Mouse (Mus musculus) brain, adult 2 months (tissue): ENCODE results near the gene Sdf2.
"Not testable (repeated sequence)": the region's sequence is repeated elsewhere in the genome, so short reads cannot be mapped to it uniquely, and the experiment has no call there.

Experiments used
- DNase-seq: peaks from one replicate; pipeline ENCODE4 v3.0.0; 2011; ENCODE audit warnings: low read depth, low spot score

Sdf2 gene

DNA sequence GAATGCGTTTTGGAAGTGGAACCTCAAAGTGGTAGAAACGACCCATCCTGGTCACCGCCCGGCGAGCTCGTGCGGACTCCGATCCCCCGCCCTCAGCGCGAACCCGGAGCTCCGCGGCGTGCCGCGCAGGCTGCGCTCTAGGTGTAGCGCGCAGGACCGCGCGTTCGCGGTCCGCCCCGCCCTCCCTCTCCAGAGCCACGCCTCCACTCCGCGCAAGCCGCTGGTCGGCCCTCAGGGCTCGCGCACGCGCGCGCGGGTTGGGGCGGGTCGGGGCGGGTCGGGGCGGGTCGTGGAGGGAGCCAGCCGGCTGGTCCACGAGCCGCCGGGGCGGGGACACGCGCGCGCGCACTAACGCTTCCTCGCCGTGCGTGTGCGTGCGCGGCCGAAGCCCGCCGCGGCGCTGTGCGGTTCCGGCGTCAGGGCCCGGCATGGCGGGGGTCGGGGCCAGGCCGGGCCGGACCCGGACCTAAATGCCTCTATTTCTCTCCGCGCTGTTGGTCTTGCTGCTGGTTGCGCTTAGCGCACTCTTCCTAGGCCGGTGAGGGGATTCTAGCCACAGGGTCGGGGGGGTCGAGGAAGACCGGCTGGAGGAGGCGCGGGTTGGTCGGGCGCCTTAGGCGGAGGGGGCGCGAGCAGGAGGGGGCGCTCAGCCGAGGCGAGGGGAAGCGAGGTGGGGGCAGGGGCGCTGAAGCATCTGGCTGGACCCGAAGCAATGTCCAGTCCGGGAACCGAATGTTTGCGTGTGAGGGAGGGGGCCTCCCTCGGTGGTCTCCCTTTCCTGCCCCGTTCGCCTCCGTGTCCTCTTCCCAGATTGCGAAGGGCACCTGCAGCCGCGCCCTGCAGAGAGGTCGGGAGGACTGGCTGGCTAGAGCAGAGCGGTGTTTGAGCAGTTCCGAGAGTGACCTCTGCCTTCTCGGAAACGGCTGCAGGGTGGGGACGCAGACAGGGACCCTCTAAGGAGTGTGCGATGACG is 16.1 kb downstream of the Sdf2 start, which contains the start of gene 2610507B11Rik:
Gene 2610507B11Rik (plus strand): TSS at position 373 of the 973 bp plus-strand sequence.
- DNase-seq, result peak; percentile 98

DNA sequence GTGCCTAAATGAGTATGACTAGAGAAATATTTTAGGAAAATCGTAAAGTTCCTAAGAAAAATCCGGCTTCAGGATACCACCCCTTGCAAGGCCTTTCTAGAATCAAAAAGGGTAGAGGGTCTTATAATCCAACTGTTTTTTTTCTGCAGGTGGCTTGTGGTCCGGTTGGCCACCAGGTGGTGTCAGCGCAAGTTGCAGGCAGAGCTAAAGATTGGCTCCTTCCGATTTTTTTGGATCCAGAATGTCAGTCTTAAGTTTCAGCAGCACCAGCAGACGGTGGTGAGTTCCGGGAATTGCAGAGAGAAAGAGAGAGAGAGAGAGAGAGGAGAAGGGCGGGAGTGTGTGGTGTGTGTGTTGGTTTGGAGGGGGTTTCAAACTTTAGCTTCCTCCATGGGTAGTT is 17.0 kb downstream of the Sdf2 start:
- peak; percentile 86 for DNase-seq

DNA sequence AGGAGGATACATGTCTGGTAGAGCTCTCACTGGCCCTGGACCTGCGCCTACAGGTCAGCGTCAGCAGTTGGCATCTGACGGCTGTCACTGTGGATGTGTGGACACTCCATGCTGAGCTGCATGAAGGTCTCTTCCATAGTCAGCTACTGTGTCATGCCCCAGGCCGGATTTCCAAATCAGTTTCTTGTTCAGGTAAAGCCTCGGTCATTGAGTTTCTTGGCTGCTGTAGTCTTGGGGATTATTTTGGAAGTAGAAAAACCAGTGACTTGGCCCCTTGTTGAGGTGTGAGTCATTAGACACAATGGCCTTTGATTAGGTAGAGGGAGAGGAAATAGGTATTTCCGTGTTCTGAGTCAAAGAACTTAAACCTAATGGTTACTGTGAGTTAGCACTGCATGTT is 20.0 kb downstream of the Sdf2 start:
- no peak for DNase-seq

DNA sequence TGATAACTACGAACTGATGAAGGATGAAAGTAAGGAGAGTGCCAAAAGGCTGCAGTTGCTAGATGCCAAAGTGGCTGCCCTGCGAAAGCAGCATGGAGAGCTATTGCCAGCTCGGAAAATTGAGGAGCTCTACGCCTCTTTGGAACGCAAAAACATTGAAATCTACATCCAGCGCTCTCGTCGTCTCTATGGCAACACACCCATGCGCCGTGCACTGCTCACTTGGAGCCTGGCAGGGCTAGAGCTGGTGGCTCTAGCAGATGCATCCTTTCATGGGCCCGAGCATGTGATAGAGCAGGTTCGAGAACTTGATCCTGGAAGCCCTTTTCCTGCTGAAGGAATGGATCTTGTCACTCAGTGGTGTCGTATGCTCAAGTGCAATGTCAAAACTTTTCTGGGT is 26.4 kb downstream of the Sdf2 start:
- DNase-seq, result peak; percentile 85

- no peak for DNase-seq
Observed at GRCm38 (mm10) chr11:78275596-78275995, 30.1 kb downstream of the Sdf2 start.

- DNase-seq, result not testable (repeated sequence)
Observed at GRCm38 (mm10) chr11:78276169-78276568, 30.6 kb downstream of the Sdf2 start.

GRCm38 (mm10) chr11:78278853-78279252 is 33.3 kb downstream of the Sdf2 start:
- no peak for DNase-seq

- peak; percentile 50 for DNase-seq
Observed at GRCm38 (mm10) chr11:78279586-78279985, 34.0 kb downstream of the Sdf2 start.

DNA sequence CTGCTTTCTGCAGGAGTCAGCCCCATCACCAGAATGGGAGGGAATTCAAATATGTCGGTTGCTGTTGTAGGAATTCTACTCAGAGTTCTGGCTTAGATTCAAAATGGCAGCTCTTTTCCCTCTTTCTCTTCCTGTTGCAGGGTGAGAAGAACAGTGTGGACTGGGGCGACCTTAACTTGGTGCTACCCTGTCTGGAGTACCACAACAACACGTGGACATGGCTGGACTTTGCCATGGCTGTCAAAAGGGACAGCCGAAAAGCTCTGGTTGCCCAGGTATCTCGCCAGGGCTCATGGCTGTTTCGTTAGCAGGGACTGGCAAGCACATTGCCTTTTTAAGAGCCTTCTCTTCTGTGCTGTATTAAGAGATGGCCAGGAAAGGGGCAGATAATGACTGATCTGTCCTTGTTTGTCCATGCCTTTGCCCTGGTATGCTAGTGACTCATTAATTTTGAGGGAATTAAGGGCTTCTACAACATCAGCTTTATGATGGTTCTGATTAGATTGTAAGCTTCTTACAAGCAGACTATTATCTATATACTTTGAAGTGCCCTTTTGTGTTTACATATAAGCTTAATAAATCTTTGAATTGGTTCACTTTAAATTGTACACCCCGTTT is 43.7 kb downstream of the Sdf2 start:
- DNase-seq, result no peak

DNA sequence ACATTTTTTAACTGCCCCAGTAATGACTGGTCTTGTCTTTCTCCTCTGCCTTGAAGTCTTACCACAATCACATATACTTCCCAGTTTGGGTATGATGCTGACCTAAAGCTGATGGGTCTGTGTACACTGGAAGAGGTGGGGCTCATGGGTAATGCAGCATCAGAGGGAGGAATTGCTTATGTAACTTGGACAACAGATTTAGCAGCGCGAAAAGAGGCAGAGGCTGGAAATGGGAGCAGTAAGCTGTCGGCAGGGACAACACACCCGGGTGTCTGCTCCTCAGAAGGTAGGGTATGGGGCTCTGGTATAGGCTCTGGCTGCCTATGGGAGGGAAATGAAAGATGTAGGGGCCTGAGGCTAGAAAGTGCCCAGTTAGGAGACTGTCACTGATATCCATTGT is 45.1 kb downstream of the Sdf2 start, which contains the start of gene BC030499:
Gene BC030499 (plus strand): TSS at position 188 of the 400 bp plus-strand sequence.
- peak; percentile 81 for DNase-seq

- no peak for DNase-seq
Observed at GRCm38 (mm10) chr11:78294585-78294984, 49.0 kb downstream of the Sdf2 start.

- DNase-seq, result no peak
Observed at GRCm38 (mm10) chr11:78300917-78301316, 55.4 kb downstream of the Sdf2 start.

DNA sequence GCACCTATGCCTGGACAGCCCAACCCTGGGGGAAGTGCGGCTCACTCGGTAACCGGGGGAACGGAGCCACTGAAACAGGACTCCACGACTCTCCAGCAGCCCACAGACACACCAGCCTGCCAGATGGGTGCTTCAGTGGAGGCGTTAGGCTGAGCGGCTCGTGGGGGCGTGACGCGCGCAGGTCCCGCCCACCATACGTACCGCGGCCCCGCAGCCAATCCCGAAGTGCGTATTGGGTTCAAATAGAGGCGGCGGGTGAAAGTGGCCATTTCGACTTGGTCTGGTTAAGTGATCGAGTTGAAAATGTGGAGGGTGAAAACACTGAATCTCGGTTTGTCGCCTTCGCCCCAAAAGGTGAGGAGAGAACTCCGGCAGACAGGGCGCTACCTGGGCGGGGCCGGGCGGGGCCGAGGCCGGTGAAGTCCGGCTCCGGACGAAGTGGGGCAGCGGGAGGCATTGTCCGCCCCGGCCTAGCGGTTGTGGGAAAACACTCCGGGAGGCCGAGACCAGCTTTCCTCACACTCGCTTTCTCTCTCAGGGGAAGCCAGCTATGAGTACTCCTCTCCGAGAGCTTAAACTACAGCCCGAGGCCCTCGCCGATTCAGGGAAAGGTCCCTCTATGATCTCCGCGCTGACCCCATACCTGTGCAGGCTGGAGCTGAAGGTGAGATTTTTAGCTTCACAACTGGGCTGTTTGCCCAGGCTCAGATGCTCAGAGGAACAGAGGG is 56.0 kb downstream of the Sdf2 start, which contains the start of gene Spag5:
Gene Spag5 (plus strand): TSS at position 173 of the 728 bp plus-strand sequence.
- DNase-seq, result peak; percentile 94
